Mouse (Mus musculus): ENCODE data around the gene Bcl2l1. TPM values are rescaled to one million over a fixed set of nuclear protein-coding genes. Genes with fewer than 3 reads are reported as not detected.

Bcl2l1 gene
- total RNA-seq, 2 experiments from 2014 or later, result 10.2 to 13.5 TPM

- no peak for ATAC-seq (replicated peaks; ENCODE audit: poor library complexity)
Measured at GRCm38 (mm10) chr2:152776019-152776418, 55.5 kb downstream of the Bcl2l1 start.

- no peak for ATAC-seq (replicated peaks; ENCODE audit: poor library complexity)
Measured at GRCm38 (mm10) chr2:152775357-152775756, 56.2 kb downstream of the Bcl2l1 start.

- no peak for ATAC-seq (replicated peaks; ENCODE audit: poor library complexity)
Measured at GRCm38 (mm10) chr2:152772231-152772630, 59.3 kb downstream of the Bcl2l1 start.

- ATAC-seq (replicated peaks; ENCODE audit: poor library complexity), result peak; percentile 21; the same call in 1 of the 2 replicates
Measured at GRCm38 (mm10) chr2:152771571-152771970, 60.0 kb downstream of the Bcl2l1 start.

- ATAC-seq (replicated peaks; ENCODE audit: poor library complexity), result peak; percentile 56
Measured at GRCm38 (mm10) chr2:152769677-152770076, 61.9 kb downstream of the Bcl2l1 start.

- peak; percentile 65 for ATAC-seq (replicated peaks; ENCODE audit: poor library complexity)
Measured at GRCm38 (mm10) chr2:152767618-152768271, 63.8 kb downstream of the Bcl2l1 start.

- ATAC-seq (replicated peaks; ENCODE audit: poor library complexity), result peak; percentile 86
Measured at GRCm38 (mm10) chr2:152766387-152767123, 65.0 kb downstream of the Bcl2l1 start.

GRCm38 (mm10) chr2:152765045-152765674, 66.4 kb downstream of the Bcl2l1 start:
- ATAC-seq (replicated peaks; ENCODE audit: poor library complexity), result no peak

- ATAC-seq (replicated peaks; ENCODE audit: poor library complexity), result peak; percentile 35; the same call in 1 of the 2 replicates
Measured at GRCm38 (mm10) chr2:152764172-152765044, 67.1 kb downstream of the Bcl2l1 start.

GRCm38 (mm10) chr2:152763310-152763709, 68.2 kb downstream of the Bcl2l1 start:
- no peak for ATAC-seq (replicated peaks; ENCODE audit: poor library complexity)

- no peak for ATAC-seq (replicated peaks; ENCODE audit: poor library complexity)
Measured at GRCm38 (mm10) chr2:152758351-152758750, 73.2 kb downstream of the Bcl2l1 start.

GRCm38 (mm10) chr2:152757478-152757877, 74.0 kb downstream of the Bcl2l1 start:
- ATAC-seq (replicated peaks; ENCODE audit: poor library complexity), result no peak

- peak; percentile 68 for ATAC-seq (replicated peaks; ENCODE audit: poor library complexity)
Measured at GRCm38 (mm10) chr2:152756474-152757393, 74.8 kb downstream of the Bcl2l1 start.

GRCm38 (mm10) chr2:152753944-152754711, 77.4 kb downstream of the Bcl2l1 start, which contains the start of gene Cox4i2:
Gene Cox4i2, plus strand, starts transcription at chr2:152754173.
- peak; percentile 60 for ATAC-seq (replicated peaks; ENCODE audit: poor library complexity)

- ATAC-seq (replicated peaks; ENCODE audit: poor library complexity), result peak; percentile 38
Measured at GRCm38 (mm10) chr2:152742435-152742834, 89.1 kb downstream of the Bcl2l1 start.

- ATAC-seq (replicated peaks; ENCODE audit: poor library complexity), result peak; percentile 63
Measured at GRCm38 (mm10) chr2:152741153-152742041, 90.1 kb downstream of the Bcl2l1 start.

GRCm38 (mm10) chr2:152740490-152740889, 91.0 kb downstream of the Bcl2l1 start:
- no peak for ATAC-seq (replicated peaks; ENCODE audit: poor library complexity)

- ATAC-seq (replicated peaks; ENCODE audit: poor library complexity), result peak; percentile 23
Measured at GRCm38 (mm10) chr2:152739842-152740260, 91.7 kb downstream of the Bcl2l1 start.
